Mouse (Mus musculus): ENCODE measurements at regions not wholly inside any gene's neighbourhood (a gene's known extent, or its start where the extent isn't known, plus 50 kb on each side); places are given as distances from the start of the nearest gene placed in this dataset.
A peak's percentile ranks its signal among the peaks of the same experiment; 100 is the strongest.

DNA sequence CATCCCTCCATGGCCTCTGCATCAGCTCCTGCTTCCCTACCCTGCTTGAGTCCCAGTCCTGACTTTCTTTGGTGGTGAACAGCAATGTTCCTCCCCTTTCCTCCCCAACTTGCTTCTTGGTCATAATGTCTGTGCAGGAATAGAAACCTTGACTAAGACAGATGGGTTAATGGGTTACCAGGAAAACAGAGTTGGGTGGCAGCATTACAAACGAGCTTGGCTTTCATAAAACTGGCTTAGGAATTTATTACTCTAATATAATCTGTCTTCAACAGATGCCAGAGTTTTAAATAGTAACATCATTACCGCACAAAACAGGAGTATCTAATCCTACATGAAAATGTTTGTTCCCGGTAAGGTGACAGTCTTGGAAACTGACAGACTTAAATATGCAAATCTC lies 77.7 kb upstream of the Nphp3 start:
- no peak for DNase-seq

DNA sequence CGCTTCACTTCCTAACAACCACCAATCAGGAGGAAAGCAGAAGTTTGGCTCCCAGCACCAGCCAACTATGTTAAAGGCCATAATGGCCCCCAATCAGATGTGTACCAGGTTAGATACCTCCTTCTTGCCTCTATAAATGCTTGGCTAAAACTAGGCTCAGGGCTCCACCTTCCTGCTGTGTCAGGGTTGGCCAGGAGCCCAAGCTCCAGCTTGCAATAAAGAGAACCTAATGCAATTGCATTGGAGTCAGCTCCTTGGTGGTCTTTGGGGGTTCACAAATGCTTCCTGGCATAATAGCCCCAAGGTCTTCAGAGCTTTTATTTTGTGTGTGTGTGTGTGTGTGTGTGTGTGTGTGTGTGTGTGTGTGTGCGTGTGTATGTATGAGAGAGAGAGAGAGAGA lies 76.9 kb upstream of the Nphp3 start:
- DNase-seq = no peak

DNA sequence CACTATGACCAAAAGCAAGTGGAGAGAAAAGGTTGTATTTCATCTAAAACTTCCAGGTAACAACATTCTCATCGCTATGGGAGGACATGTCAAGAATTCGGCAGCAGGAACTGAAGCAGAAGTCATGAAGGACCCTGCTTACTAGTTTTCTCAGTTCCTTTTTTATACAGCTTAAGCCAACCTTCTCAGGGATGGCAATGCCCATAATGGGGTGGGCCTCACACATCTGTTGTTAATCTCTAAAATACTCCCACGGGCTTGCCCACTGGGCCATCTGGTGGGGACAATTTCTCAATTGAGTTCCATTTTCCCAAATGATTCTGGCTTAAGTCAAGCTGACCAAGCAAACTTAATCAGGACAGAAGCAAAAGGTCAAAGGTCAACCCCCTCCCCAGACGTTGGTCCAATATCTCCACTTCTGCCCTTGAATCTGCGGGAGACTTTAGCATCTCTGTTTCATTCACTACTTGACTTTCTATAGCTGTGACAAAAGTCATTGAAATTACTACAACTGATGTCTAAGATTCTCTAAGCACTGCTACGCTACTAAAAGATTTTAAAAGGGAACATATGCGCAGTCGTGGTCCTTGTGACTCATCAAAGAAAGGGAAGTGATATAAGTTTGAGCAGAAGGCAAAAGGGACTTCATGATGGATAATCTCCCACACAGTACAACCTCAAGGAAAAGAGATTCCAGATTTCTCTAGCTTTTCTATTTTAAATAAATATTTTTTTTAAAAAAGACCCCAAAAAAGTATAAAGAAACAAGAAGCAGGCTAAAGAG lies 73.4 kb upstream of the Nphp3 start:
- no peak for DNase-seq

DNA sequence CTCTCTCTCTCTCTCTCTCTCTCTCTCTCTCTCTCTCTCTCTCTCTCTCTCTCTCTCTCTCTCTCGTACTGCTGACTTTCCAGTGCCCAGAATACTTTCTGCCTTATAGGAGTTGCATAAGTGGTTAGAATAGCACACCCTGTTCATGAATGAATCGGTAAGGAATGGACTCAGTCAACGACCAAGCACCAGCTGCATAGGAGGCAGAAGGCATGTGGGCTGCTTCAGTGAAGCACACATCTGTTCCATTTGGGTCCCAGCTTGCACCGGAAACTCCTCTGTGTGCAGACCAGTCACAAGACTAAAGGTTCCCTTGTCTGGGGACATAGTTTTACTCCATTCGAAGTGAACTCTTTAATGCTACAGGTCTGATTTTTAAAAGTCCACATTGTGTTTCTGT lies 64.3 kb upstream of the Nphp3 start:
- peak in 1 of 2 experiments; percentile 32 for DNase-seq

DNA sequence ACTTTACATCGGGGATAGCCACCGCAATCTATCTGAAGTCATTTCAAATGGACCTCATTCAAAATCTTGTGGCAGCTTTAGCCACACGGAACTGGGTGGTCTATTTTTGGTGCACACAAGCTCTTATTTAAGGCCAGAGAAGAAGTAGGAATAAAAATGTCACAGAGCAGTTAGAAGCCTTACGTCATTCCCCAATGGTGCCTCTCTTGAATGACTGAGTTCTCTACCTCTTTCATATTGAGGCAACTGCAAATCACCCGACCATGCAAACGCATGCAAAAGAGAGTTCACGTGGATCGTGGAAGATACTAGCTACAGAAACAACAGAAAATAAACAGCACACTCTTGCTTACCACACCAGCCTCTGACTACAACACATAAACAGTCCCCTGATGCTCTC lies 62.3 kb upstream of the Nphp3 start:
- DNase-seq = no peak

DNA sequence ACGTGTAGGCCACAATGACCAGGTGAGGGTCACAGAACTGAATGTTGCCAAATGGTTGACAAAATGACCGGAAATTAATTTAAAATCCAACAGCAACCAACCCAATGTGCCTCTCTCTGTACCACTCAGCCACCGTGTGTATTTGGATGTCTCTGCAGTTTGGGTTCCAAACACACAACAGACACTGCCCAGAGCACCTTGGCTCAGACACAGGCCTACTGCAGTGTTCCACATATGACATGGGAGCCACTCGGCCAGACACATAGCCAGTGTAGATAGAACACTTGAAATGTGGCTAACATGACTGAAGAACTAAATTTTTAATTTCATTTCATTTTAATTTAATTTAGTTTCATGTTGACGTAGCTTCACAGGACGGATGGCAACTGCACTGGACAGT lies 61.8 kb upstream of the Nphp3 start:
- no peak for DNase-seq

DNA sequence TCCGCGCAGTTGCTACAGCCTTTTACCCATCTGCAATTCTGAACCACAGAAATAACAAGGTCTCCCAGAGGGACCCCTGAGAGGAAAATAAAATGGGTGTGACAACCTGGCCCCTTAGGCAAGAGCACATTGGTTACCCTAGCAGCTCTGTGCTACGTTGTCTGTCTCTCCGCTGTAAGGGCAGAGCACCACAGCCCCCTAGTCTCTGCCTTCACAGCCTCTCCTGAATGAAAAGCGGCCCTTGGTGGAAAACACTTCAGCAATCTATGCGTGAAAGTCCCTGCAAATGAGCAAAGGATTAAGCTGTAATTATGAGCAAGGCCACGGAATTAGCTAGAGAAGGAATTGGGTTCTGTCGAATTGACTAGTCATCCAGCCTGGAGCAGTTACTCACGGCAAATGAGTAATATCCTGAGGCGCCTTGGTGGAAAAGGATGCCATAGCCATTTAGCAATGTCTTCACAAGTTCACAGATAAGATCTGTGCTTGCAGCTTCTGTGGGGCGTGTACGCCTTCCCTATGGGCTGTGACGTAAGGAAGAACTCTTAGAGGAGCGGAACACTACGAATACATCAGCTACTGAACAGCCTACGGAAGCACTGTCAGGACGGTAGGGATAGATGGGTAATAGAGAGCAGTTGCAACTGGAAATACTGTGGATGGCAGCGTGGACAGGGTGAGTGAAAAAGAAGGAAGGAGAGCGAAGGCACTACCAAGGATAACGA lies 61.0 kb upstream of the Nphp3 start:
- no peak for DNase-seq

DNA sequence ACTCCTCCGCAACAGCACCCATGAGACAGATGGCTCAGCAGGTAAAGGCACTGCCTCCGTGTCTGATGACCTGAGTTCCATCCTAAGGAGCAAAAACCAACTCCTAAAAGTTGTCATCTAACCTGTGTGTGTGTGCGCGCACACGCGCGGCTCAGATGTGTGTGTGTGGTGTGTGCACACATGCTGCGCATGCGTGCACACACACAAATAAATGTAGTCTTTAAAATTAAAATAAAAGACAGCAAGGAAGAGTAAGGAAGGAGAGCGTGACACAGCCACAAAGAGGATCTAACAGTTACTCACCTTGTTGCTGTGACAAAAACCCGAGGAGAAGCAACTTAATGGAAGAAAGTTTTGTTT lies 60.5 kb upstream of the Nphp3 start:
- DNase-seq = no peak

DNA sequence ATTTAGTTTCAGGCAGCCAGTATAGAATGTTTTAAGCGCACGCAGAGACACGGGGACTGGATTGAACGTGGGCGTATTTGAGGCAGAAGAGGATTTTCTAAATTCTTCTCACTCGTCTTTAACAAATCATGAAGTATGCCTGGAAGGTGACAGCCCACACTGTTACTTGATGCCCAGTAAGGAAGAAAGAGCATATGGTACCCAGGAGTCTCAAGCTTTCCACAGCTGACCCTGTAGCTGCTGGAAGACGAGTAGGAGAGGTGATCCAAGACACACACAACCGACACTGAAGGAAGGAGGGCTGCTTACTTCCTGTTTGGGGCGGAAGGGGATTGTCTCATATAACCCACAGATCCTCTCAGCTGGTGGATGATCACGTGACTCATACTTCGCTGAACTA lies 56.9 kb upstream of the Nphp3 start:
- DNase-seq = no peak

DNA sequence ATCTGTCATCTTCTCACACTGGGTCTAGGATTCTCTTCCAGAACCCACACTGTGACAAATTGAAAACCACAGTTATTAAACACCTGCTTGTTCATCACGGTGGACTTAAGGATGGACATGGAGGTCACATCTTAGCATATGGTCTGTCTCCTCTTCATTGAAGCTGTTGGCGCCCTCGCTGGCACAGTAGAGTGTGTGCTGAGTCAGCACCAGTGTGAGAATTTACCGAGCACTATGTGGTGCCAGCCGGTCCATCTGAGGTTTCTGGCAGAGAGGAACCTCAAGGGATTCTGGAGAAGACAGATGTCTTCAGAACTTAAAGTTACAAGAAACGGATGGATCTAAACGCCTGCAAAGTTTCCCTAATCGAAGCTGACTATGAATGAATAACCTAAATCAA lies 50.5 kb upstream of the Nphp3 start:
- DNase-seq = no peak
